9 mouse cellular contexts compared by ENCODE assay signal in genomic region chr3:102310243-102310642, GRCm38 (mm10).
DNase-seq lines count a peak whose midpoint lies in the region; ATAC-seq and TF ChIP-seq lines count a peak whose summit lies in the region.
"Had no signal": no experiment of that assay in that cellular context is flagged by ENCODE, and none has a peak within 500 bp of the region (broad histone marks: within the 10 kb centered on the region; RNA-seq: fewer than 3 reads in every experiment).

No protein-coding gene starts in this region.

- no peak overlapping the region for H3K9ac ChIP-seq in kidney, postnatal 0 days (ENCODE audit: low read depth, low read length)
- no peak overlapping the region for H3K9ac ChIP-seq in limb, embryonic 12.5 days (replicated peaks)
- no peak overlapping the region for H3K9ac ChIP-seq in forebrain, embryonic 13.5 days
- H3K9ac ChIP-seq: neural tube, embryonic 12.5 days had no signal

- H3K4me2 ChIP-seq in kidney, postnatal 0 days (ENCODE audit: low read length), result peak overlapping the region; percentile 30
- no peak overlapping the region for H3K4me2 ChIP-seq in limb, embryonic 12.5 days
- no peak overlapping the region for H3K4me2 ChIP-seq in forebrain, embryonic 13.5 days
- H3K4me2 ChIP-seq: neural tube, embryonic 12.5 days had no signal

- POLR2A ChIA-PET in Patski (lab: Charles Lee), result no interaction called here

- CTCF ChIA-PET in Patski (lab: Charles Lee), result interaction anchor here (0.8 kb wide), 1 partner anchor 19 kb away, joined by 3 read pairs; no protein-coding TSS in a partner anchor

- no peak for TF ChIP-seq CTCF in kidney, postnatal 0 days (IDR thresholded peaks at IDR 0.05; ENCODE audit: low read depth)
- no peak for TF ChIP-seq CTCF in Patski (IDR thresholded peaks at IDR 0.05)

- no peaks in the 10 kb centered on the region for H3K9me3 ChIP-seq in kidney, postnatal 0 days (replicated peaks; ENCODE audit: low read length)
- H3K9me3 ChIP-seq in limb, embryonic 12.5 days, result no peaks in the 10 kb centered on the region
- no peaks in the 10 kb centered on the region for H3K9me3 ChIP-seq in forebrain, embryonic 13.5 days (replicated peaks)
- H3K9me3 ChIP-seq: neural tube, embryonic 12.5 days had no signal

- 50% methylated on average over 9 of the region's 9 CpGs for WGBS in kidney, postnatal 0 days
- WGBS in limb, embryonic 12.5 days, result 69% methylated on average over 9 of the region's 9 CpGs
- WGBS in forebrain, embryonic 13.5 days, result 86% methylated on average over 9 of the region's 9 CpGs

- in situ Hi-C loops in Patski (cut with MboI; ENCODE audit: low pct_unique_long_range_greater_than_20kb), result no loop called here

- no peak overlapping the region for H3K4me3 ChIP-seq in kidney, postnatal 0 days (replicated peaks; ENCODE audit: low read depth, low read length)
- H3K4me3 ChIP-seq in limb, embryonic 12.5 days (replicated peaks), result no peak overlapping the region
- H3K4me3 ChIP-seq in forebrain, embryonic 13.5 days, result no peak overlapping the region
- H3K4me3 ChIP-seq: neural tube, embryonic 12.5 days had no signal

- DNase-seq in kidney, postnatal 0 days (ENCODE audit: low spot score), result peak; percentile 9
- no peak for DNase-seq in kidney, postnatal 14 days
- DNase-seq in 3T3-L1 (ENCODE audit: low read depth, low spot score) (peak; percentile 49), Patski (ENCODE audit: low read depth, low spot score) (peak; percentile 53)
- no peak for DNase-seq in thymus, postnatal 4 days
- DNase-seq in cerebellum, adult 11-12 months, result no peak

- H3K27me3 ChIP-seq in kidney, postnatal 0 days (ENCODE audit: insufficient read depth, low read length), result no peaks in the 10 kb centered on the region
- H3K27me3 ChIP-seq in Patski, result no peaks in the 10 kb centered on the region
- no peaks in the 10 kb centered on the region for H3K27me3 ChIP-seq in limb, embryonic 12.5 days
- H3K27me3 ChIP-seq in forebrain, embryonic 13.5 days, result no peaks in the 10 kb centered on the region
- H3K27me3 ChIP-seq: neural tube, embryonic 12.5 days had no signal

- H3K27ac ChIP-seq in kidney, postnatal 0 days, result no peak overlapping the region
- no peak overlapping the region for H3K27ac ChIP-seq in limb, embryonic 12.5 days
- no peak overlapping the region for H3K27ac ChIP-seq in forebrain, embryonic 13.5 days
- H3K27ac ChIP-seq: neural tube, embryonic 12.5 days had no signal

- H3K4me1 ChIP-seq in kidney, postnatal 0 days (replicated peaks; ENCODE audit: insufficient read depth, low read length), result no peaks in the 10 kb centered on the region
- 0 out of 2 replicates have a peak, but pooled peaks cover 4% of the 10 kb centered on the region for H3K4me1 ChIP-seq in limb, embryonic 12.5 days (replicated peaks)
- no peaks in the 10 kb centered on the region for H3K4me1 ChIP-seq in forebrain, embryonic 13.5 days
- H3K4me1 ChIP-seq: neural tube, embryonic 12.5 days had no signal

- H3K36me3 ChIP-seq in kidney, postnatal 0 days (ENCODE audit: insufficient read depth, low read length), result no peaks in the 10 kb centered on the region
- no peaks in the 10 kb centered on the region for H3K36me3 ChIP-seq in limb, embryonic 12.5 days
- no peaks in the 10 kb centered on the region for H3K36me3 ChIP-seq in forebrain, embryonic 13.5 days (ENCODE audit: poor library complexity, severe bottlenecking)
- H3K36me3 ChIP-seq: neural tube, embryonic 12.5 days had no signal

- ATAC-seq in kidney, postnatal 0 days (replicated peaks; ENCODE audit: low FRiP score, low read depth), result no peak; the same call in 1 of the 2 replicates
- peak; percentile 58 for ATAC-seq in Patski
- ATAC-seq in limb, embryonic 12.5 days (ENCODE audit: insufficient number of reproducible peaks, insufficient read depth, low FRiP score, low TSS enrichment, low read depth), result peak; percentile 26; the same call in 1 of the 2 replicates
- no peak for ATAC-seq in forebrain, embryonic 13.5 days

Comparison
In these comparisons a context has a peak if more than half of its experiments do, and no peak if none do; other contexts are left out.
1. DNase-seq: peak in kidney, postnatal 0 days (single experiment), 3T3-L1 (single experiment) and Patski (single experiment); none in kidney, postnatal 14 days (single experiment), thymus, postnatal 4 days (single experiment) and cerebellum, adult 11-12 months (single experiment).
2. ATAC-seq: peak in Patski (single experiment) and limb, embryonic 12.5 days (single experiment); none in kidney, postnatal 0 days (single experiment) and forebrain, embryonic 13.5 days (single experiment).